Mouse (Mus musculus): ENCODE data around the gene Pdhx. TPM values are rescaled to one million over a fixed set of nuclear protein-coding genes. Genes with fewer than 3 reads are reported as not detected.

The Pdhx gene
- polyA plus RNA-seq, 1 experiment: 20.3 TPM

DNA sequence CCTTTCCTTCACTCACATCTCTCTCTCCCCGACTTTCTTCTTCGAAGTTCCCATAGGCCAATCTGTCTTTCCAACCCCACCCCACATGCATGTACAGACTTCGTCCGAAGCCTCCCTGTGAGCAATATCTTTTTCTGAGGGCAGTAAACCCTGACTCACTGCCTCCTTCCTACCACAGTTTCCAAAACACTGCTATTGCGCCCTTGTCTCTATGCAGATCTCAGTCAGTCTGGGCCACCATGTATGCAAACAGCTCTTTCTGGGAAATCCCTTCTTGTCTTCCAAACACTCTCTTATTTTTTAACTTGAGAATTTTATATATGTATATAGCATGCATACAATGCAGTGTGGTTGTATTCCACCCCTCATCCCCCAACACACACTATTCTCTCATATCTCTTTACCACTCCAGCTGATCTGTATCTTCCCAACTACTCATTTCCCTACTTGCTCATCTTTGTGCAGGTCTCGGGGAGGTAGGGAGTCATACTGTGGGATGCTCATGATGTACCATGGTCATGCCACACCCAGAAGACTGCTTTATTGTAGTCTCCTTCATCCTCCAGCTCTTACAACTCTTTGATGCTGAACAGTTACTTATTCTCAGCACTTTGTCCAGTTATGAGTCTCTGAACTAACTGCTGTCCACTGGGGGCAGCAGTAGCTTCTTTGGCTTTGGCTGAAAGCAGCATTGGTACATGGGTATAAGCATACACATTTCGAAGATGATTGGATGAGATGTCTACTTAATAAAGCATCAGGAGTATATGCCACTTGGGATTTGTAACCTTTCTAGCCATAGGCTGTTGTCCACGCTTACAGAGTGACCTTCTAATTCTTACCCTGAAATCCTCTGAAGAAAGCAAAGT lies 91.6 kb downstream of the Pdhx start:
- H3K4me1 ChIP-seq (ENCODE audit: control insufficient read depth, insufficient read depth, low read length): no peaks in the 10 kb centered on the region
- TF ChIP-seq CTCF (IDR thresholded peaks at IDR 0.05; ENCODE audit: borderline replicate concordance, insufficient read depth, low read length): no peak
- no peak for TF ChIP-seq POLR2A (IDR thresholded peaks at IDR 0.05; ENCODE audit: low read depth, low read length)
- H3K27ac ChIP-seq (ENCODE audit: insufficient read depth, low read length): peak overlapping the region; percentile 58; the same call in 1 of the 2 replicates

DNA sequence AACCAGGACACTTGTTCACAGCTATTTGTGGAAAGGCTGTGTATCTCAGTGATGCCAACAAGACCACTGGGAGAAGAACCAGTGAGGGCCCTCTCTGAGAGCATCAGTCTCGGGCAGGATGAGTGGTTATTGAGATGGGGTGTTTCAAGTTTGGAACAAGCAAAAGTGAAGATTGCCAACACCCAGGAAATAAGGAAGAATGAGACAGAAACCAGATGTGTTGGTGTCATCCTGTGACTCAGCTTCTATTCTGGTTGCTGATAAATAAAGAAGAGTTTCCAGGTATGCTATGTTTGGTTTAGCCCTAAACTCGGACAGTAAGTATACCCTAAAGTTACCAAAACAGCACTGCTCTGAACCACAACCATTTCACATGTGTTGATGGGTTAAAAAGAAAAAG lies 92.4 kb downstream of the Pdhx start:
- TF ChIP-seq CTCF (IDR thresholded peaks at IDR 0.05; ENCODE audit: borderline replicate concordance, insufficient read depth, low read length) (no peak), POLR2A (IDR thresholded peaks at IDR 0.05; ENCODE audit: low read depth, low read length) (no peak)
- peak overlapping the region; percentile 58; the same call in 1 of the 2 replicates for H3K27ac ChIP-seq (ENCODE audit: insufficient read depth, low read length)
- no peaks in the 10 kb centered on the region for H3K4me1 ChIP-seq (ENCODE audit: control insufficient read depth, insufficient read depth, low read length)

More for the DNA sequence above, 91.6 kb downstream of the Pdhx start:
- no peak overlapping the region for H3K4me3 ChIP-seq (ENCODE audit: insufficient read depth, low read length)

GRCm38 (mm10) chr2:102979519-102979918 lies 93.8 kb downstream of the Pdhx start:
- no peak overlapping the region for H3K4me3 ChIP-seq (ENCODE audit: insufficient read depth, low read length)
- H3K4me1 ChIP-seq (ENCODE audit: control insufficient read depth, insufficient read depth, low read length): no peaks in the 10 kb centered on the region
- no peak for TF ChIP-seq POLR2A (IDR thresholded peaks at IDR 0.05; ENCODE audit: low read depth, low read length)
- TF ChIP-seq CTCF (IDR thresholded peaks at IDR 0.05; ENCODE audit: borderline replicate concordance, insufficient read depth, low read length): no peak
- H3K27ac ChIP-seq (ENCODE audit: insufficient read depth, low read length): no peak overlapping the region

More for the DNA sequence above, 92.4 kb downstream of the Pdhx start:
- no peak overlapping the region for H3K4me3 ChIP-seq (ENCODE audit: insufficient read depth, low read length)

- H3K4me3 ChIP-seq (ENCODE audit: insufficient read depth, low read length): no peak overlapping the region
- TF ChIP-seq POLR2A (IDR thresholded peaks at IDR 0.05; ENCODE audit: low read depth, low read length) (no peak), CTCF (IDR thresholded peaks at IDR 0.05; ENCODE audit: borderline replicate concordance, insufficient read depth, low read length) (no peak)
These were observed 94.2 kb downstream of the Pdhx start for GRCm38 (mm10) chr2:102979112-102979511.

DNA sequence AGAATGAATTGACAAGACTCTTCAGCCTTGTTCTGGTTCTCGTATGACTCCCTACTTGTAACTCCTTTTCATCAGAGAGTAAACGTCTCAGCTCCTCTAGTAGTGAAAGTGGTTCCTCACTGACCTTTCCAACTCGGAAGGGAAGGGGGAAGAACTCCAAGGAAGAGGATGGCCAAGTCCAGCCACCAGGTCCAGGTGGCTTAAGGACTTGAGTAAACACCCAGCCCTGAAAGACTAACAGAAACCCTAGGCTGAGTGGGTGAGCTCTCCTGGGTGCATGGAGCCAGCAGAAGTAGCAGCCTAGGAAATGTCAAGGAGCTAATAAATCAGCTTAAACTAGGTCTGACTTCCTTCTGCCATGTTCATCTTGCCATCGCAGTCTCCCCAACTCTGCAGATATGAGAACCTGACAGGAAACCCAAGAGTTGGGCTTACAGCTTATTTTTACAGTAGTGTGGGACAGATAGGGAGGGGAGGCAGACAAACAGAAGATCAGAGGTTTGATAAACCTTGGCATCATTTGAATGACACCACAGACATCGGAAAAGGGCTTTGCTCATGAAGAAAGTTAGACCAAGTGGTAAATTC lies 97.9 kb downstream of the Pdhx start:
- H3K27ac ChIP-seq (ENCODE audit: insufficient read depth, low read length): no peak overlapping the region
- TF ChIP-seq POLR2A (IDR thresholded peaks at IDR 0.05; ENCODE audit: low read depth, low read length) (no peak), CTCF (IDR thresholded peaks at IDR 0.05; ENCODE audit: borderline replicate concordance, insufficient read depth, low read length) (no peak)
- H3K4me3 ChIP-seq (ENCODE audit: insufficient read depth, low read length): no peak overlapping the region
- no peaks in the 10 kb centered on the region for H3K4me1 ChIP-seq (ENCODE audit: control insufficient read depth, insufficient read depth, low read length)

More at GRCm38 (mm10) chr2:102979112-102979511, 94.2 kb downstream of the Pdhx start:
- H3K27ac ChIP-seq (ENCODE audit: insufficient read depth, low read length): no peak overlapping the region
- no peaks in the 10 kb centered on the region for H3K4me1 ChIP-seq (ENCODE audit: control insufficient read depth, insufficient read depth, low read length)

- no peak for TF ChIP-seq CTCF (IDR thresholded peaks at IDR 0.05; ENCODE audit: borderline replicate concordance, insufficient read depth, low read length)
- no peak for TF ChIP-seq POLR2A (IDR thresholded peaks at IDR 0.05; ENCODE audit: low read depth, low read length)
- no peaks in the 10 kb centered on the region for H3K4me1 ChIP-seq (ENCODE audit: control insufficient read depth, insufficient read depth, low read length)
- H3K4me3 ChIP-seq (ENCODE audit: insufficient read depth, low read length): no peak overlapping the region
- no peak overlapping the region for H3K27ac ChIP-seq (ENCODE audit: insufficient read depth, low read length)
These were observed 100.2 kb downstream of the Pdhx start for GRCm38 (mm10) chr2:102973115-102973514.

DNA sequence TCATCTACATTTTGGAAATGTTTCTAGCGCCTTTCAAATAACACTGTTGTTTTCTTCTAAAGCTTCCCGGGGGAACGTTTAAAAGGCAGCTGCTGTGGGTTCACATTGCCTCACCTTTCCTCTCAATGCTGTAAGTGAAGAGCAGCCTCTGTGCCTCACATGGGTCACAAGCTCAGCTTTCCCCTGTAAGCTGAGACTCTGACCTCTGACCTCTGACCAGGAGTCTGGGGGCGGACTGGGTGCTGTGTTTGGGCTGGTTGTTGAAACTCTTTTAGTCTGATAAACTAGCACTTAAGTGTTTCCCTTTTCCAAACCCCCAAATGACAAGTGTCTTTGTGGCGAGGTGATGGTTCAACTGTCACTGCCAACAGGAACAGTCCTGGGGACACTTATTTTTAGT lies 100.7 kb downstream of the Pdhx start:
- TF ChIP-seq POLR2A (IDR thresholded peaks at IDR 0.05; ENCODE audit: low read depth, low read length) (no peak), CTCF (IDR thresholded peaks at IDR 0.05; ENCODE audit: borderline replicate concordance, insufficient read depth, low read length) (no peak)
- Histone ChIP-seq H3K4me1 (ENCODE audit: control insufficient read depth, insufficient read depth, low read length) (no peaks in the 10 kb centered on the region), H3K27ac (ENCODE audit: insufficient read depth, low read length) (no peak overlapping the region), H3K4me3 (ENCODE audit: insufficient read depth, low read length) (no peak overlapping the region)

DNA sequence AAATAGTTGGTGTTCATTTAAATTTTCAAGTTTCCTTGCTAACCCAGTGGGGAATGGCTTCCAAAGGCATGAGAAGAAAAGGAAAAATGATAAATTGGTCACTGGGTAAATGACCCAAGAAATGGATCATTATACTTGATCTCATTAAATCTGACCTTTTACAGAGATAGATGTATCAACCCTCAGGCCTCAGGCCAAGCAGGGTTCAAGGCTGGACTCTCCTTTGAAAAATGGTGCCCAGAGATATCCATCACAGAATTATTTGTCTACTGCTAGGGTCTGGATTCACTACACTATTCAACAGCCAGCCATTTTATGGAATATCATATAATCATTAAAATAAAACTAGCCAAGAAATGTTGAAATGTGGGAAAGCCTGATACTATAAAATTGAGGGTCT lies 101.4 kb downstream of the Pdhx start:
- no peak overlapping the region for H3K27ac ChIP-seq (ENCODE audit: insufficient read depth, low read length)
- TF ChIP-seq POLR2A (IDR thresholded peaks at IDR 0.05; ENCODE audit: low read depth, low read length) (no peak), CTCF (IDR thresholded peaks at IDR 0.05; ENCODE audit: borderline replicate concordance, insufficient read depth, low read length) (no peak)
- no peaks in the 10 kb centered on the region for H3K4me1 ChIP-seq (ENCODE audit: control insufficient read depth, insufficient read depth, low read length)

More for the DNA sequence above, 101.4 kb downstream of the Pdhx start:
- no peak overlapping the region for H3K4me3 ChIP-seq (ENCODE audit: insufficient read depth, low read length)

Other genes starting within 250 kb of the Pdhx start
- gene Cd44, start 171.8 kb downstream of the Pdhx start, polyA plus RNA-seq (2011; ENCODE audit: insufficient read length, low read depth, missing spikeins): 255 and 594 TPM in 2 replicates
- 30.3 and 49.0 TPM in 2 replicates for gene Apip, start 162 bp upstream of the Pdhx start, polyA plus RNA-seq (2011; ENCODE audit: insufficient read length, low read depth, missing spikeins)
- not detected in 2 replicates for gene Ehf, start 229.8 kb upstream of the Pdhx start, polyA plus RNA-seq (2011; ENCODE audit: insufficient read length, low read depth, missing spikeins)